Mouse (Mus musculus): Measurements from ENCODE around the gene Hsf5.

Gene Hsf5

DNA sequence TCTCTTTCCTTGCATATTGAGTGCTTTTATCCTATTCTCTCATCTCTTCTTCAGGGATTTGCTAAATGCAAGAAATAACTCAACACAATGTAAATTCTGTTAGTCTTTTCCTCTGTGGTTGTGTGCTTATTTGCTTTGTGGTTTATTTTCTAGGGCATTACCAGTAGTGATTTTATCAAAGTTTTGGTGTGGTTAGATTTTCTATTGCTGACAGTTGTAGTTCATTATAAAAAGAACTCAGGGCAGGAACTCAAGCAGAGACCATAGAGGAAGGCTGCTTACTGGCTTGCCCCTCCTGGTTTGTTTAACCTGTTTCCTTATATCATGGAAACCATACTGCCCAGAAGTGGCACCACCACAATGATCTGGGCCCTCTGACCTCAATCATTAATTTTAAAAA lies 25.9 kb downstream of the Hsf5 start:
- DNase-seq = no peak

DNA sequence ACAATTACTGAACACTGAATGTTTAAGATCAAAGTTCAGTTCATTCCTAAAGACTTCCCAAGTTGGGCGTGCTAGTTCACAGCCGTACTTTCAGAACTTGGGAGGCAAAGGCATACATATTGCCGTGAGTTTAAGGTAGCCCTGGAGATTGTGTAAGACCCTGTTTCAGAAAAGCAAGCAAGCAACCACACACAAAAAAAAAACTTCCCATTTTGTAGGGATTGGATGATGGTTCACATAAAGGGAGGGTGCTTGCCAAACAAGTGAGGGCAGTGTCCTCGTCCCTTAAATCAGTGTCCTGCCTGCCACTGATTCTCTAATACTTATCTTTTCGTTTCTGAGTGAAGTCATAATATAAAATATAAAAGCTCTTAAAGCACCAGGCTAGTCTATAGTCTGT lies 37.7 kb downstream of the Hsf5 start:
- DNase-seq = no peak

DNA sequence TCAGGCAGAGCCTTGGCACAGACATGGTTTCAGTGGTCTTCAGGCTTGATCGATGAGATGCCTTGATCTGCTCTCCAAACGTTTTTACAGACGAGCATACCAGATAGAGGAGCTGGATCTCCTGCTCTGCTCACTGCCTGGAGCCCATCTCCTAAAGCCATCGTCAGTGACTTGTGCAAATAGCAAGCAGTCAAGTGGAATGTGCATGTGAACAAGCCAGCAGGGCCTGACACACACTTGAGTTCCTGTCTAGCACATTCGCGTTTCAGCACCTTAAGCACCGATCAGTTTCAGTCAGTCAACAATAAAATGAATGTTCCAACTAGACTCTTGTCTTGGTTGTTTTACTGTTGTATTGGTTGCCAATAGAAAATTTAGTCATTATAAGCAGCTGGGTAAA lies 42.3 kb downstream of the Hsf5 start:
- no peak for DNase-seq

DNA sequence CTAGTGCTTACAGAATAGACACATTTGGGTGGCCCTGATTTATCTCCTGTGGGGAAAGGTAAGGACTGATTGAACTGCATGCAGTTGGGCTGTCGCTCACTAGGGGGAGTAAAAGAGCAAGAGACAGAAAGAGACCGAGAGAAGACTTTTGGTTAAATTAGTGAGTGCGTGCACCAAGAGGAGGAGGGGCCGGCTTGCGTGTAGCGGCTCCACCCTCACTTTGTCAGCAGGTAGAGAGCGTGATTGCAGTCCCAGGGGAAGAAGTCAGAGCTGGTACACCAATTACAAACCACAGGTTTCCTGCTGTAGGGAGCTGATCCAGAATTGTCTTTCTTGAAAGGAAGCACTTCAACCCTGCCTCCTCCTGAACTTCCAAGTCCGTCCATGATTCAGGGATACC lies 45.4 kb downstream of the Hsf5 start, which contains the start of gene Rnf43:
Rnf43 (plus strand) TSS at position 316 of the 400 bp plus-strand sequence.
- DNase-seq = peak; percentile 94 to 95

DNA sequence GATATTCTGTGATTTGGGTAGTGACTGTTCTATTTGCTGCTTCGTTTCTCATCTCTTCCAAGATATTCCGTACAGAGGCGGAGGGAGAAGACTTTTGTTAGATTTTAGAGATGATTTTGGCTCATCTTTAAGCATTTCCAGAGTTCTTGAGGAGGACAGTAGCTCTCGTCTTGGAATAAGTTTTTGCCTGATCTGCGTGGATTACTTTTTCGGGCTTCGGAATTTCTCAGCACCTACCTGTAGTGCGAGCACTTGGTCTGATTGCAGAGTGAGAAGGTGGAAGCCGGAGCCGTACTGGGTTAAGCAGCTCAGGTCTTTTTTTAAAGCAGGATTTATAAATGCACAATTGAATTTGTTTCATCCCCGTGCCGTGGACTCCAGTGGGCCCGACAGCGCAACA lies 45.9 kb downstream of the Hsf5 start:
- DNase-seq = no peak

DNA sequence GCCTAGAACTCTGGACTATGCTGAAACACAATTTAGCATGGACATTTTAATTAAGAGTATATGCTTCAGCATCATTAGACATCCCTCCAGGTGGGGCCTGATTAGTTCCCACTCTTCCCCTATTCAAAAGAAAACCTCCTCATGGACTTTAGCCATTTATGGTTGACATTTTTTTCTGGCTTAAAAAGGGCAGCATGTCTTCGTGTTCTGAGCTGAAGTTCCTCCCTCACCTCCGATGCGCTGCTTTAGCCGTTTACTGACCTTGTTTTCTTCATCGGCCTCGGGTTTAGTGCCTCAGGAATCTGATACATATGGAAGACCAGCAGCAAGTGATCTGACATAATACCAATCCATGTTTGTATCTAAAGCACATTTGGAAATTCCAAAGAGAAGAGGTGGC lies 47.0 kb downstream of the Hsf5 start:
- no peak for DNase-seq

DNA sequence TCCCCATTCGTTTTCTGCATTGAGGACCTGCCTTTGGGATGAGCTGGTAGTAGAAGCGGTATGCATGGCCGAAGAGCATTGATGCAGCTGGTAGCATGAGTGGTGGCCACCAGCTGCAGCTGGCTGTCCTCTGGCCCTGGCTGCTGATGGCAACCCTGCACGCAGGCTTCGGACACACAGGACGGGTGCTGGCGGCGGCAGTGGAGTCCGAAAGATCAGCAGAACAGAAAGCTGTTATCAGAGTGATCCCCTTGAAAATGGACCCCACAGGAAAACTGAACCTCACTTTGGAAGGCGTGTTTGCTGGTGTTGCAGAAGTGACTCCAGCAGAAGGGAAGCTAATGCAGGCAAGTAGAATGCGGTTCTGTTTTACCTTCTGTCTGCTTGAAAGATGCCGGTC lies 47.6 kb downstream of the Hsf5 start:
- DNase-seq = peak in 1 of 2 experiments; percentile 20

DNA sequence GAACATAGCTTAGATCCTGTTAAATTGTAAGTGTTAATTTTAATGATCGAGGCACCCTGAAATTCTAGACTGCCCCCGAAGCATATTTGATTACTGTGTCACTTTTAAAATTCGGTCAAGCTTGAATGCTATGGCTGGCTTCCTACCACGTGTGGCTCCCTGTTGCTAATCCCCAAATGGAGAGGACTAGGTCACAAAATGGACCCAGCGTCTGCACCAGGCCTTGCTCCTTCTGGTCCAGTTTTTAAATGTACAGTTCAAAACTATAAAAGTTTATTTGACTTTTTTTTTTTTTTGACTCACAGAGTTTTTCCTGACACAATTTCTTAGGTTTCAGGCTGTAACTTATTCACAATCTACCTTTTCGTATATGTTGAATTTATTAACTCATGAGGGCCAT lies 48.3 kb downstream of the Hsf5 start:
- peak; percentile 18 to 26 for DNase-seq

DNA sequence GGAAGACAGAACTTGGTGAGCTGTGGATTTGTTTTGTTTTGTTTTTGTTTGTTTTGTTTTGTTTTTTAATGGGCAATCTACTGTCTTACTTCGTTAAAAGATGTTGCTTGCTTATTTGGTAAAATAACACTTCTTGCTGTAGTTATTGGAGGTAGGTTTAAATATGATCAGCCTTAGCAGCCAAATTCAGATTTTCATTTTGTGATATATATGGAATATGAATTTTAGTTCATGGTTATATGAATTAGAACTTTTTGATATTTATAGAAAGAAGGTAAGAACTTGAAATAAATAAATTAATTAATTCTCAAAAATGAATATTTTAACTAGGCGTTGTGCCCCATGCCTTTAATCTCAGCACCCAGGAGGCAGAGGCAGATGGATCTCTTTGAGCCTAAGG lies 48.7 kb downstream of the Hsf5 start:
- no peak for DNase-seq

DNA sequence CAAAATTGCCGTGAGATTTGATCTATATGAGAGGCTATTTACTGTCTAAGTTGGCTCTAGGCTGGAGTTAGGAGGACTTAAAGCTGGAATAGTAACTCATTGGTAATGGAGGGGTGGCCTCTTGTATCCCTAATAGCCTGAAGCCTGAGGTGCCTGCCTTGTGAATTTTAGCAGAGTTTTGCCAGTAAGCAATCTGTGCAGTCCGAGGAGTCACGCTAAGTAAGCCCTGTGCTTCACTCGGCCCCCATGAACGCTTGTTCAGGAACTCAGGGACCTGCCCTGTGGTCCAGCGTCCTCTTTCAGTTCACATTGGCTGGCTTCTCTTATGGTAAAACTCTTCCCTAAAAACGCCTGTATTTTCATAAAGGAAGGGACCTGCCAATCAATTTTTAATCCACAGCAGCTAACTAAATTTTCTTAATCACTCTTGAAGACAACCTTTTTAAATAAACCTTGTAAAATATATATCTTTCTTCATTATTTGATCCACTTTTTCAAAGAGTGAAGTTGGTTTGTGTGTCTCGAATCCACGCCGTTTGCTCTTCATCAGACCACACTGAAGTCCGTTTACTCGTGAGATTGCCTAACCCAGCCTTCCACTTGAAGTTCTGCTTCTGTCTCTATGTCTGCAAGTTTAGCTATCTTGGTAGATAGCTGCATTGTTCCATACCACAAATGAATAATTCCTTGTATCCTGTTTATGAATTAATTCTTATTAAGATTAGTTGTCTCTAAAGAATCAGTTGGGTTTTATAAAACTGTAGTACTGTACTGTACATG lies 49.5 kb downstream of the Hsf5 start:
- DNase-seq = no peak

DNA sequence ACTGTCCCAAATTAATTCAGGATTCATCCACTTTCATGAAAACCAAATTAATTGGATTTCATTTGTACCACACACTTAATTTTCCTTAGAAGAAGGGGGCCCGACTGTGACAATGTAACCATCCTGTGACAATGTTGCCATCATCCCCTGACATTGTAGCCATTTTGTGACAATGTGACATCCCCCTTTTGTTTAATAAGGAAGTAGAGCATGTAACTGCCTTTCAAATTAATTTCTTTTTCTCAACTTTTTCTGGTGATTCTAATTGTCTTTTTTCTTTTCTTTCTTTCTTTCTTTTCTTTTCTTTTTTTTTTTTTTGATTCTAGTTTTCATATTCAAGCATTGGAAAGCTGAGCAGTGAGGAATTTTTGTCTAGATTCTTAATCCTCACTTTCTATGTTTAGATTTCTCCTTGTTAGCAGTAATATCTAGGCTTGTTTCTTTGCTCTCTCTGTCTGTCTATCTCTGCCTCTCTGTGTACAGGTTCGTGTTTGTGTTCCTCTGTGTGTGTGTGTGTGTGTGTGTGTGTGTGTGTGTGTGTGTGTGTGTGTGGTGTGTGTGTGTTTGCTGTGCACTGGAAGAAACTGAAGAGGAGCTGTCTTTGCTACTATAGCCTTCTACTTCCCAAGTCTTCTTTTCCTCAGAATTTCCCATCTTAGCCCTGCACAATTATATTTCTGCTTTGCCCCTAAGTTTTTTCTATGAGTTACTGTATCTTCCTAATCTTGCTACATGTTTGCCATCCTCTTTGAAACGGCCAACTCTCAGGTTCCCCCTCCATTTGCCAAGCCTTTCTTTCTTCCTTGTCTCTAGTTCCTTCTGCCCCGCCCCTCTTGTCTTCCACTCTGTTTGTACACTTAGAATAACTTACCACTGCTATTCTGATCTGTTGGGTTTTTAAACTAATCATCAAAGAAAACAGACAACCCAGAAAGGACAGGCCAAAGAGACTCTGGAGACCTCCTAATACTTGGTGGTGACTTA lies 50.4 kb downstream of the Hsf5 start:
- DNase-seq = no peak

DNA sequence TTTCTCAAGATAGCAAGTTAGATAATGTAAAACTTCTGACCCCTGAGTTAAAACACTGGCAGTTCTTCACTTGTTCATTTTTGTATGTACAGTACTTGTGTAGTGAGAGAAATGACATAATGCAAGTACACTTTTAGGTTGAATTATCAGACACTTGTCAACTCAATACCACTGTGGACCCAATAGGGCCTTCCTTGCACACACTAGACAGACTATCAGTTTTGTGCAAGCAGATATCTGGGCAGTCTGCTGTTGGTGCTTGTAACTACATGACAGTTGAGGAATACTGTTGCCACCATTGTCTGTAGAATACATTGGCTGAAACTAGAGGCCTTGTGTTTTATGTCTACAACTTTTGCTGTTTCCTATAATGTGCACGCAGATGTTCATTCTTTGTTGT lies 56.3 kb downstream of the Hsf5 start:
- DNase-seq = no peak

DNA sequence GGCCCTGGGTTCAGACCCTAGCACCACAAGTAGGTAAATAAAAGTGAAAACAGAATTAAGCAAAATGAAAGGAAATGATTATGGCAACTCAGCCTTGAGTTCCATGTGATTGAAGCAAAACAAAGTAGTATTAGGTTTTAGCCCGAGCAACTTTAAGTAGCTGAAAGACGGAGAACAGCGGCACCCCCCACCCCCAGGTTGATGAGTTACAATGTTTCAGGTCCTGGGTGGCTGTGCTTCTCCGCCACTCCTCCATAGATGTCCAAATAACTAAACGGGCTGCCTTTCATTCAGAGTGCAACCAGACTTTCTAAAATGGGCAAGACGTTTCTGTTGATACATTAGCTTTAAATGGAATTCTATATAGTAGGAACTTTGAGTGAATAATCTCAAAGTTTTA lies 58.6 kb downstream of the Hsf5 start:
- DNase-seq = no peak

DNA sequence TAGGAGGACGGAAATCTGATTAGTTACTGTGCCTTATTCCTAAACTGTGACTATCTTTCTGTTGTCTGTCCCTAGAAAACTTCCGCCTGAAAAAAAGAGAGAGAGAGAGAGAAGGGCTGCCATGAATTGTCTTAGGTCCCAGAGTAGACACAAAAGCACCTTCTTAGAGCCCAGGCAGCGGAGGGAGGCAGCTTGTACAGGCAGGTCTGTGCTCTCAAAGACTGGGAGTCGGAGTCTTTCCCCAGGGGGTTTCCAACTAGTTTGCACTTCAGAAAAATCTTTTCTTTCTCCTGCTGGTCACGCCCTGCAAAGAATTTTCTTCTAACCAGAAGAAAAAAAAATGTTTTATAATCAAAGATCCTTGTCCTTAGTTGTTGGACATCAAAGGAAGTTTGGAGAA lies 60.8 kb downstream of the Hsf5 start:
- DNase-seq = no peak

DNA sequence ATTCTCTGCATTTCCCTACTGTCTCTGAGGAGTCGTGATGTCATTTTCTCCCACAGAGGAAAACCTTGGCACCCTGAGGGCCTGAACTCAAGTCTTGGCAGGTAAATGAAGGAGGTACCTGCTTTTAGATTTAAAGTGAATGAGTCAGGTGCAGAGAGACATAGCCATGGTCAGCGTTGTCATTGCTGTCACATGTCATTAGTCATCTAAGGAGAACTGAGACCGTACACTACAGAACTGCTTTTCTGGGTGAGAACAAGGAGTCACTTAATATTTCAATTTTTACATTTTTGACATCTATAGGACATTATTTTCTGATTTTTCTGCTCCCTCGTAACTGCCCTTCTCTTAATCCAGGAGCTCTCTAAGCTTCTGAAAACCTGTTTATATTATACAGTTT lies 61.6 kb downstream of the Hsf5 start:
- no peak for DNase-seq

DNA sequence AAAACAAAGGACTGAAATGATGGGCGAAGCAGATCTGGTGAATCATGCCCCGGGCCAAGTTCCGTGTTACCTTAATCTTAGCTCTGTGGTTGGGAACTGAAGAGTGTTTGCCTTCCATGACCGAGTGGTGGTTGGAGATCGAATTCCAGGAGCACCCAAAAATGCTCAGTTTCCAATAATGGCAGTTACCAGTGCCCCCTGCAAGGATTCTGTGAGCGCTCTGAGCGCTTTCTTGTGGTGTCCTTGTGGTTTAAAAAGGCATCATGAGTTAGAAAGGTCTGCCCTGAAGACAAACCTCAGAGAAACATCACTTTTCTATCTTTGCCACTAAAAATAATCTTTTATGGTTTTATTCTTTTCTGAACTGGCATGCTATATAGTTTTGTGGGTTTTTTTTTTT lies 62.0 kb downstream of the Hsf5 start:
- no peak for DNase-seq

DNA sequence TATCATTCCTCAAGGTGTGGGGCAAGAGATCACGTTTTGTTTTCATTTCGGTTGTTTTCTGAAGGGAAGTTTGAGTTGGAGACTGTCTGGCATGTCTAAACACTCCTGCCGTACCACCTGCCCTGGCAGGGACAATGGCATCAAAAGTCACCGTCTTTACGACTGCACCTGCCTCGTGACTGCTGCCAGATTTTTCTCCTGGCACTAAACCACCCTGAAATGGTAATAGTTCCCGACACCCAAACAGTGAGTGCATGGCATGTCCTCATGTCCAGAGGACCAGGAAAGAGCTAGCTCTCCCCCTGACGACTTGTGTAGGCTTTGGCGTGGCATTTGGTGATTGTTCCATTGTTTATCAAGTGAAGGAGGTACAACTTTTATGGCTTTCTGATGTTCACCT lies 63.8 kb downstream of the Hsf5 start:
- no peak for DNase-seq

DNA sequence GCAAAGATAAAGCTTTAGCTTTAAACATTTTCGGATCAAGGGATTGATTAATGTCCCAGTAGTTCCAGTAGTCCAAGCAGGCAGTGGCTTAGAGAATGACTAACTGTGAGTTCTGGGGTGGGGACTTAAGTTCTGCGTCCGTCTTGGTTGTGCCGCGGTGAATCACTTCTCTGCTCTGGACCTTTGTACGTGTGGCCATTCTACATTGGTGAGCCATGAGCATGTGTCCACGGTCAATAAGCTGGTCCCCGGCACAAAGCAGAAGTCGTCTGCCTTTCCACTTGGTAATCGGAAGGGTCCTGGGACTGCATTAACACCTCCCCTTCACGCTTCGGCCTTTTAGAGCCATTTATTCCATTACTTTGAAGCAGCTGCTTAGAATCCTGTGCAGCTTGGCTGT lies 65.1 kb downstream of the Hsf5 start:
- DNase-seq = no peak

DNA sequence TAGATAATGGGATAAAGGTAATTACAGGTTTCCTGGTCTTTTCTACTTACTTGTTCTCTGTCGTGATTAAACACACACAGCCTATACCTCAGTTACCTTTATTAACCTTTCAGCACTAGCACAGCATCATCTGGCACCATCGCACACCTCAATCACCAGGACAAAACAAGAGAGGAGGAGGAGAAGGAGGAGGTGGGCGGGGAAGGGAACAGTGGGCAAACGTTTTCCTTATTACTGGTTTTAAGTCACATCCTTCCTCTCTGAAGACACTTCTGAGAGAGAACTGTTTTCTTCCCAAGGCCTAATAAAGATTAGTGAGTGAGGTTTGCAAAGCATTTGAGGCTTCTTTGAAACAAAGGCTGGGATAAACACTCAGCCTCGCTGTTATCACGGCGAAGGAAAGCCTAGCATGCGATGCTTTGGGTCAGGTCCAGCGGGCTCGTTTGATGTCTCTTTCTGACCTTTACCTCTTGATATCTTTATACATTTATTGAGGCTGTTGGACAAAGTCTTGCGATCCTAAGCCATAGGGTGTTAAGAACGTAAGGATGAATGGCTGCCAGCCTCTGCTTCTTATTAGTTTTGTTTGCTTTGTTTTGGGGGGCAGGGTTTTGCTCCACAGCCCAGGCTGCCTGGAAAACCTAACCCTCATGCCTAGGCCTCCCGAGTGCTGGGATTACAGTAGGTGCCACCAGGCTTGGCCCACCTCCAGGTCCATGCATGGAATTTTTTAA lies 66.0 kb downstream of the Hsf5 start:
- DNase-seq = no peak

DNA sequence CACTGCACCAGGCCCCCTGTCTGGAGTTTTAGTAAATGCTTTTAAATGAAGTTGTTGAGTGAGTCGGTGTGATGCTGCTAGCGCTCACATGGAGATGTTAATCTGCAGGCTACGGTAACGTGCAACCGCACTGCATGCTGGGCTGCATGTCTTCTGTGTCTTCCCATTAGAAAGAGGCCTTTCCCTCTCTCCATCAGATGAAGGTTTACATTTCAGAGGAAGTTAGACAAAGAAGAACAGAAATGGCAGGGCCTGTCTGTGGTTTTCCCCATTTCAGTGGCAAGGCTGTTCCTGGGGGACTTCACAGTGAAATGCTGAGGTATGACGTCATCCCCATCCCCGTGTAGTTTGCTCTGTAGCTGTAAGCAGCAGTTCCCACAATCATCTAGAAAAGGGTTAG lies 69.4 kb downstream of the Hsf5 start:
- no peak for DNase-seq

DNA sequence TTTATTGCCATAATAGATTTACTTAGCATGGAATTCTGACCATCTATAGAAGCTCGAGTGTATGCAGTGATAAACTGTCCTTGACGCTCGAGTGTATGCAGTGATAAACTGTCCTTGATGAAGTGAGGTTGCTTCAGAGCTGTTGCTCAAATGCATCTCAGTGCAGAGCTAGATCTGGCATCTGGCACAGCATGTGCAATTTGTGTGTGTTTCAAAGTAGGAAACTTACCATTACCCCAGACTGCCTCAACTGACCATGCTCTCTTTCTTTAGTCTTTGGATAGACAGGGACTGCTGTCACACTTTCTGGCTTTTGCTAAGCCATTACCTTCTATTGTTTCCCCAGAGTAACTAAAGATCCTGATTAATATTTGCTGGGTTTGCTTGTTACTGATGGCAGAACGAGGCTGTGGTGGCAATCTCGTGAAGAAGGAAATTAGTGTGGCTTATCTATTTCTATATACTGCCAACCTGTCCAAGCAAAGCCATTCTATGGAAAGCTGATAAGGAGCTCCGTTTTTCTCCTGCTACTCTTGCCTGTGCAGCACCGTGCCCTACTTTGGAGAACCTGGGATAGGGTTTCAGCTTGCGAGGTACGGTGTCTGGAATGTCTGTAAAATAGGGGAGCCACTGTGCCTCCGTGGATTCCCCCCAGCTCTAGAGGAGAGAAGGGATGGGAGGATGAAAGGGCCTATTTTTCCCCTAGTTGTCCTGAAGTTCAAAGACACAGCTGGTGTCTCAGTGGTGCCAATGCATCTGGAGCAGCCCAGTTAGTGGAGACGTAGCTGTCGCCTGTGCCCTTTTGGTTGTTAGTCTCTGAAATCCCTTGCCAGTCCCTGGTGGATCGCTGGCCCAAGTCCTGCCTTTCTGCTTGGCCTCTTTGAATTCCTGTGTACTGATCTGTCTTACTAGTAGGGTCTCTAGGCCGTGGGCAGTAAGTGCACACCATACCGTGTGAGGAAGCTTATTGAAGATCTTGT lies 70.6 kb downstream of the Hsf5 start:
- no peak for DNase-seq
